Mouse (Mus musculus) erythroblast, embryonic 14.5 days (primary cell): ENCODE measurements around the gene Map4. TPM values are rescaled to one million over a fixed set of nuclear protein-coding genes. Genes with fewer than 3 reads are reported as not detected.

Experiments
- H3K27me3 ChIP-seq: 2 replicates; pipeline ENCODE4 v1.6.1; 2012; ENCODE audit warnings: inconsistent platforms; ENCODE audit not compliant: control insufficient read depth
- H3K36me3 ChIP-seq: 2 replicates; pipeline ENCODE4 v1.6.1; 2012; ENCODE audit warnings: mild to moderate bottlenecking, inconsistent platforms; ENCODE audit not compliant: control insufficient read depth
- H3K4me1 ChIP-seq: 2 replicates; pipeline ENCODE4 v1.6.1; 2012; ENCODE audit warnings: inconsistent platforms; ENCODE audit not compliant: control insufficient read depth
- H3K4me3 ChIP-seq: replicated peaks from 2 replicates; pipeline ENCODE3; 2012; ENCODE audit warnings: moderate library complexity, mild to moderate bottlenecking, inconsistent platforms
- H3K9me3 ChIP-seq: 2 replicates; pipeline ENCODE4 v1.6.1; 2012; ENCODE audit warnings: low read length, inconsistent platforms, mixed read lengths; ENCODE audit not compliant: control insufficient read depth
- GATA1 ChIP-seq: IDR thresholded peaks from 2 replicates; pipeline ENCODE4 v1.6.1; 2012; ENCODE audit warnings: low read length, inconsistent platforms, mixed read lengths
- TAL1 ChIP-seq: IDR thresholded peaks from 3 replicates; pipeline ENCODE4 v1.6.1; 2012; ENCODE audit warnings: low read length, inconsistent platforms, mixed read lengths
- polyA plus RNA-seq: library from polyadenylated mRNA; stranded (reverse); fragments of >175 nt; gene quantifications from 2 replicates; pipeline ENCODE4 v1.2.3, GENCODE M21; 2012

Map4 gene
- polyA plus RNA-seq, 1 experiment: 0.61 TPM

DNA sequence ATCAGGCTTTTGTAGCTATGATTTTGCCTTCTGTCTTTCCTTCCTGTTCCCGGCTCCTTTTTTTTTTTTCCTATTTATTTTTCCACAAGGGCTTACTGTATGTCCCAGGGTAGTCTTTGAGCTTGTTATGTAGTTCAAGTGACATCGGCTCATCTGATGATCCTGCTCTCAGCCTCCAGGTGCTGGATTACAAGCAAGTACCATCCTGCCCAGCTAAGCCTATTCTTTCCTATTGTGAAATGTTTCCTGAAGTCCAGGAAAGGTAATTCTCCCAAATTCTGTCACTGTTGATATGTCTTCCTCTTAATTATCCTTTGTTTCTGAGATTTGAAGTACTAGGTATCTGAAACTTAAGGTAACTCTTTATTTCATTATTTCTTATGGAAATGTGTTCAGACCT is 13.5 kb downstream of the Map4 start:
- Histone ChIP-seq H3K9me3 (no peaks in the 10 kb centered on the region), H3K4me1 (no peaks in the 10 kb centered on the region)
- no peak for TF ChIP-seq TAL1
- TF ChIP-seq GATA1: no peak

DNA sequence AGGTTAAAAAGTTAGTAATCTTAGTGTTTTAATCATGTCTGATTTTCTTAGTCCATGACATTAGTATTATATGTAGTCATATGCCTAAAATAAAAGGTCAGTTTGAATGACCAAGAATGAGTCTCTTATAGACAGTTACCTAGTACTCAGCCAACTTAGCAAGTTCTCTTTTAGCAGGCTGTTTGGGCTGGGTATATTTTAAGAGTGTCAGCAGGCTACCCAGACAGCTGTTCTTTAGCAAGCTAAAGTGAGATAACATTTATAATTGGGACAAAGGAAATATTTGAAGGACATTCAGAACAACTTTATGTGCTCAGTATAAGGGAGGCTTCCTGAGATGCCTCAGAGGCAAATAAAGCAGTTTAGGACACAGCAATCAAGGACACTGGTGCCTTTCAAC is 17.3 kb downstream of the Map4 start:
- no peaks in the 10 kb centered on the region for H3K27me3 ChIP-seq
- H3K4me1 ChIP-seq: no peaks in the 10 kb centered on the region
- no peak overlapping the region for H3K4me3 ChIP-seq
- H3K36me3 ChIP-seq: no peaks in the 10 kb centered on the region
- TF ChIP-seq TAL1 (no peak), GATA1 (no peak)
- no peaks in the 10 kb centered on the region for H3K9me3 ChIP-seq

More for the DNA sequence above, 13.5 kb downstream of the Map4 start:
- no peaks in the 10 kb centered on the region for H3K36me3 ChIP-seq
- no peak overlapping the region for H3K4me3 ChIP-seq
- H3K27me3 ChIP-seq: no peaks in the 10 kb centered on the region

- no peaks in the 10 kb centered on the region for H3K4me1 ChIP-seq
Measured at GRCm38 (mm10) chr9:109949801-109950200, 18.5 kb downstream of the Map4 start.

GRCm38 (mm10) chr9:109953538-109953937 is 22.3 kb downstream of the Map4 start:
- Histone ChIP-seq H3K9me3 (no peaks in the 10 kb centered on the region), H3K36me3 (no peaks in the 10 kb centered on the region), H3K4me3 (no peak overlapping the region), H3K27me3 (no peaks in the 10 kb centered on the region), H3K4me1 (no peaks in the 10 kb centered on the region)
- TF ChIP-seq GATA1 (no peak), TAL1 (no peak)

More at GRCm38 (mm10) chr9:109949801-109950200, 18.5 kb downstream of the Map4 start:
- no peaks in the 10 kb centered on the region for H3K9me3 ChIP-seq
- TF ChIP-seq TAL1 (no peak), GATA1 (no peak)
- no peaks in the 10 kb centered on the region for H3K36me3 ChIP-seq
- H3K4me3 ChIP-seq: no peak overlapping the region
- H3K27me3 ChIP-seq: no peaks in the 10 kb centered on the region

DNA sequence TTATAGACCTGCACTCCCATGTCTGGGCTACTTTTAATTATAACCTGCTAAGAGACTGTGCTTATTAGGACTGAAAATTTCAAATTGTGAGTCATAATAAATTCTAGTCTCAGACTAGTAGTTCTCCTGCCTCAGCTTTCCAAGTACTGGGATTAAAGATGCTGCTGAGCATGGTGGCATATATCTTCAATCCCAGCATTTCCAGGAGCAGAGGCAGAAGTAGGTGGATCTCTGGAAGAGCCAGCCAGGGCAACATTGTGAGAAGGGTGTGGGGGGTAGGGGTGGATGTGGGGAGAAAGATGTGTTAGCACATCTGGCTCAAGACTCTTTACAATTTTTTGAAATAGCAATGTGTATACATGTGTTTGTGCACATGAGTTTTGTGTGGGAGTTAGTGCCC is 23.4 kb downstream of the Map4 start:
- H3K9me3 ChIP-seq: no peaks in the 10 kb centered on the region
- no peaks in the 10 kb centered on the region for H3K27me3 ChIP-seq
- H3K4me1 ChIP-seq: no peaks in the 10 kb centered on the region
- no peaks in the 10 kb centered on the region for H3K36me3 ChIP-seq
- H3K4me3 ChIP-seq: no peak overlapping the region
- TF ChIP-seq TAL1 (no peak), GATA1 (no peak)

DNA sequence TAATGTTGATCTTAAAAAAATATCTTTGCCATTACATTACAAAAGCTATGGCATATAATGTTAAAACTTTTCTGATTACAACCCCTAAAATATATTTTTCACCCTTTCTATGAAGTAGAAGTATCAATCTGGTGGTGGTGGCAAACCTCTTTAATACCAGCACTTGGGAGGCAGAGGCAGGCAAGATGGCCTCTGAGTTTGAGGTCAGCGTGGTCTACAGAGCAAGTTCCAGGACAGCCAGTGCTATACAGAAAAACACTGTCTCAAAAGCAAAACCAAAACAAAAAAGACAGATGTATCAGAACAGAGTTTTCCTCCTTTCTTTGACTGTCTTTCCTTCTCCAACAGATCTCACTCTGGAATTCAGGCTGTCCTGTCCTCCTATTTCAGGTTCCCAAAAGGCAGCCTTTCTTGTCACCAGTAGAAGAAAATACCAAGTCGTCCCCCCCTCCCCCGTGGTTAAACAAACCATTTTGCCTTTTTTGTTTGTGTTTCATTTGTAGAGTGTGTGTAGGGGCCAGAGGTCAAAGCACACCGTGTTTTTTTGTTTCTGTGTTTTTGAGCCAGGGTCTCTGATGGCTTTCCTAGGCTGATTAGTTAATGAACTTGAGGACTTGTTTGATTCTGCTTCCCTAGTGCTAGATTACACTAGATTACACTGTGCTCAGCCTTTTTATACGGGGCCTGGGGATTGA is 28.3 kb downstream of the Map4 start:
- Histone ChIP-seq H3K4me3 (no peak overlapping the region), H3K9me3 (no peaks in the 10 kb centered on the region), H3K4me1 (no peaks in the 10 kb centered on the region), H3K27me3 (no peaks in the 10 kb centered on the region), H3K36me3 (no peaks in the 10 kb centered on the region)
- TF ChIP-seq TAL1 (no peak), GATA1 (no peak)

DNA sequence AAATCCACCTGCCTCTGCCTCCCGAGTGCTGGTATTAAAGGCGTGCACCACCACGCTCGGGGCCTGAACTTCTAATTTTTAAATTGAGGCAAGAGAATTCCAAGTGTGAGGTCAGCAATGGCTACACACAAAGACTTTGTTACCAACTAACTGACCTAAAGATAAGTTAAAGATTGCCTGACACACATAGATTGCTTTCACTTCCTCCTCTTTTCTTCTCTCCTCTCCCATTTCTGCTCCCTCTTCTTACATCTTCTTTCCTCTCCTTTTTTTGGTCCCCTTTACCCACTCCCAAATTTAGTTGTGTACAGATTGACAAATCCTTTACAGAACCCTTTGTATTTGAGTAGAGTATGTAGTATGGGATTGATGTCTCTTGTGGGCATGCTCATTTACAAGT is 29.3 kb downstream of the Map4 start:
- no peak for TF ChIP-seq TAL1
- no peak for TF ChIP-seq GATA1
- H3K27me3 ChIP-seq: no peaks in the 10 kb centered on the region
- H3K9me3 ChIP-seq: no peaks in the 10 kb centered on the region
- H3K36me3 ChIP-seq: no peaks in the 10 kb centered on the region
- H3K4me3 ChIP-seq: no peak overlapping the region
- no peaks in the 10 kb centered on the region for H3K4me1 ChIP-seq

DNA sequence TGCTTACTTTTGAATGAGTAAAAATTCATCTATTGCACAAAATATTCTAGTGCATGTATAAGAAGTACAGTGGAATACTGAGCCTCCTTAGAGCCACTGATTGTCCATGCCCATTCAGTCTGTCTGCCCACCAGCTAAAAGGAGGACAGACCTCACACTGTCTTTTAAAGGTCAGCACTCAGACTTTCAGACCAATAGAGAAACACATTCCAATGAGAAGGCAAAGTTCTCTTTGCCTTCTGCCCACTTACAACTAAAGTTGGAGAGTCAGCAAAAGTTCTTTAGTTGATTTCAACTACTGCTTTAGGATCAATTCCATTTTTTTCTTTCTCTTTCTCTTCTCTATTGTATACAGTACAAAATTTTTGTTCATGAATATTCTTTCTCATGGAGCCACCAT is 33.5 kb downstream of the Map4 start:
- H3K9me3 ChIP-seq: no peaks in the 10 kb centered on the region
- no peak overlapping the region for H3K4me3 ChIP-seq
- H3K4me1 ChIP-seq: no peaks in the 10 kb centered on the region
- H3K27me3 ChIP-seq: no peaks in the 10 kb centered on the region
- no peaks in the 10 kb centered on the region for H3K36me3 ChIP-seq
- TF ChIP-seq GATA1 (no peak), TAL1 (no peak)

DNA sequence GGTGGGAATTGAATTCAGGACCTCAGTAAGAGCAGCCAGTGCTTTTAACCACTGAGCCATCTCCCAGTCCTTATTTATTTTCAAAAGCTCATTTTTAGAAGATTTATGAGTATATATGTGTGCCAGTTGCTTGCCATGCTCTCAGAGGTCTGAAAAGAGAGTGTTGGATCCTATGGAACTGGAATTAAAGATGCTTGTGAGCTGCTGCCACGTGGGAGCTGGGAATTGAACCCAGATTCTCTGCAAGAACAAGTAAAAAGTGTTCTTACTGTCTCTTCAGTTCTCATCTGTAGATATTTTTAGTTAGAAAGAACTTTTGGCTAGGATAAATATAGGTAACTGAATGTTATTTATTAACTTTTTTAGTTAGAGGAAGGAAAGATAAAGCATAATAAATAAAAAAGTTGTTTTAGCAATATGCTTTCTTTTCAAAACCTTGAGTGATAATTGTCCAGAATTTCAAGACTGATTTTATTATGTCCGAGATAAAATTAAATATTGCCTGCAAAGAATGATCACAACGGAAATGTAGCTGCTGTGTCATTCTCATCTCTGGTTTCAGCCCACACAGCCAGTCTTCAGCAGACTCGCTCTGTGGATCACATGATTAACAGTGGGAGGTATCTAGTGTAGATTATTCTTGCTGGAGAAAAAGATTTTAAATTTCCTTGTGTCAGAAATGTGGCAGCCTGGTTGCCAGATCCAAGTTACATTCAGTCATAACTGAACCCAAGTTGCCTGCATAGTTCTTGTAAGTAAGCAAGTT is 37.3 kb downstream of the Map4 start:
- Histone ChIP-seq H3K9me3 (no peaks in the 10 kb centered on the region), H3K4me1 (no peaks in the 10 kb centered on the region; the same call in 1 of the 2 replicates), H3K27me3 (no peaks in the 10 kb centered on the region), H3K4me3 (no peak overlapping the region), H3K36me3 (no peaks in the 10 kb centered on the region)
- TF ChIP-seq TAL1 (no peak), GATA1 (no peak)

DNA sequence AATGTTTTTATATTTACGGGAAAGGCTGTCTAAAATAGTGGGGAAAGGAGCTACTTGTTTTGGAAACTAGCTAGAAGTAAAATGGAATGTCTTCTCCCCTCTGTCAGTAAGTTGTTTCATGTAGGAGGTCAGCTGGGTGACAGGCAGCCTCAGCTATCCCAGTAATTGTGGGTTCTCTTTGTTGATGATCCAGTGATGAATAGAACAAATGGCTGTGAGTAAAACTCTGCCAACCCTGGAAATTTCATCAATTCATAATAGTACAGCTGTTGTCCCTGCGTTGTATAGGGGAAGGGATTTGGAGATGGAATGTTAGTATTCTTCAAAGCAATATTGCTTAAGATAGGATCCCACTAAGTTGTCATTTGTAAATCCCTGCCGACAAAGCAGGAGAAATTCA is 37.9 kb downstream of the Map4 start:
- Histone ChIP-seq H3K4me1 (no peaks in the 10 kb centered on the region; the same call in 1 of the 2 replicates), H3K27me3 (no peaks in the 10 kb centered on the region), H3K36me3 (no peaks in the 10 kb centered on the region), H3K9me3 (no peaks in the 10 kb centered on the region), H3K4me3 (no peak overlapping the region)
- TF ChIP-seq GATA1: no peak
- no peak for TF ChIP-seq TAL1
